Mouse (Mus musculus): ENCODE measurements at regions not wholly inside any gene's neighbourhood (a gene's known extent, or its start where the extent isn't known, plus 50 kb on each side); places are given as distances from the start of the nearest gene placed in this dataset.

- Histone ChIP-seq H3K4me1 (replicated peaks) (no peaks in the 10 kb centered on the region), H3K4me2 (no peak overlapping the region), H3K9me3 (replicated peaks) (0 out of 2 replicates have a peak, but pooled peaks cover 2% of the 10 kb centered on the region), H3K4me3 (no peak overlapping the region), H3K27me3 (replicated peaks) (no peaks in the 10 kb centered on the region), H3K36me3 (no peaks in the 10 kb centered on the region), H3K9ac (no peak overlapping the region), H3K27ac (ENCODE audit: poor library complexity, severe bottlenecking) (no peak overlapping the region)
- no peak for ATAC-seq (ENCODE audit: insufficient number of reproducible peaks, low FRiP score)
- WGBS, result 53% methylated on average over 2 of the region's 2 CpGs
Measured at GRCm38 (mm10) chr3:148186704-148187103, 803.7 kb downstream of the Adgrl2 start.

GRCm38 (mm10) chr3:148167556-148167955, 822.8 kb downstream of the Adgrl2 start:
- no peak overlapping the region for H3K4me3 ChIP-seq
- WGBS, result 70% methylated on average over 1 of the region's 1 CpGs
- 0 out of 2 replicates have a peak, but pooled peaks cover 5% of the 10 kb centered on the region for H3K9me3 ChIP-seq (replicated peaks)
- H3K27me3 ChIP-seq (replicated peaks), result no peaks in the 10 kb centered on the region
- no peak for ATAC-seq (ENCODE audit: insufficient number of reproducible peaks, low FRiP score)
- H3K27ac ChIP-seq (ENCODE audit: poor library complexity, severe bottlenecking), result no peak overlapping the region
- H3K36me3 ChIP-seq, result no peaks in the 10 kb centered on the region
- no peak overlapping the region for H3K9ac ChIP-seq
- H3K4me2 ChIP-seq, result no peak overlapping the region
- no peaks in the 10 kb centered on the region for H3K4me1 ChIP-seq (replicated peaks)

GRCm38 (mm10) chr3:148159059-148159458, 831.3 kb downstream of the Adgrl2 start:
- Histone ChIP-seq H3K4me3 (no peak overlapping the region), H3K4me2 (no peak overlapping the region), H3K4me1 (replicated peaks) (no peaks in the 10 kb centered on the region), H3K9me3 (replicated peaks) (no peaks in the 10 kb centered on the region), H3K9ac (no peak overlapping the region), H3K36me3 (no peaks in the 10 kb centered on the region), H3K27ac (ENCODE audit: poor library complexity, severe bottlenecking) (no peak overlapping the region), H3K27me3 (replicated peaks) (no peaks in the 10 kb centered on the region)
- no peak for ATAC-seq (ENCODE audit: insufficient number of reproducible peaks, low FRiP score)
- 51% methylated on average over 3 of the region's 3 CpGs for WGBS

- no peaks in the 10 kb centered on the region for H3K4me1 ChIP-seq (replicated peaks)
- H3K9ac ChIP-seq, result no peak overlapping the region
- H3K4me3 ChIP-seq, result no peak overlapping the region
- H3K27me3 ChIP-seq (replicated peaks), result no peaks in the 10 kb centered on the region
- H3K4me2 ChIP-seq, result no peak overlapping the region
- no peaks in the 10 kb centered on the region for H3K36me3 ChIP-seq
- no peaks in the 10 kb centered on the region for H3K9me3 ChIP-seq (replicated peaks)
- no peak overlapping the region for H3K27ac ChIP-seq (ENCODE audit: poor library complexity, severe bottlenecking)
- 79% methylated on average over 2 of the region's 2 CpGs for WGBS
- ATAC-seq (ENCODE audit: insufficient number of reproducible peaks, low FRiP score), result no peak
Measured at GRCm38 (mm10) chr3:148158533-148158932, 831.8 kb downstream of the Adgrl2 start.

DNA sequence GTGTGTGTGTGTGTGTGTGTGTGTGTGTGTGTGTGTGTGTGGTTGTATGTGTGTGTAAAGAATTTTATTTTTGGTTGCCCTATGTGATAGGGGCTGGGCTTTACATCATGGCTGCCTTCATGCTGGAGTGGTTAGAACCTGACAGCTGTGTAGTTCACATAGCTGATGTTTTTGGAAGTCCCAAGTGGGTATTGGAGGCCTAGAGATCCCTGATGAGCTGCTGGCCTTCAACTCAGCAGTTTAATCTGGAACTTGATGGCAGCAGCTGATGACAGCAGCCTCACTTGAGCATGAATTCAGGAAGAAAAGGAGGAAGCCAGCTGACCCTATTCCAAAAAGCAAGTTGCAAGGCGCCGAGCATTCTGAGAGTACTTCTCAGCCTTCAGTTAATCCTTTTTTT, 846.6 kb downstream of the Adgrl2 start:
- H3K27ac ChIP-seq (ENCODE audit: poor library complexity, severe bottlenecking), result no peak overlapping the region
- no peak overlapping the region for H3K4me3 ChIP-seq
- H3K9ac ChIP-seq, result no peak overlapping the region
- H3K9me3 ChIP-seq (replicated peaks), result no peaks in the 10 kb centered on the region
- H3K27me3 ChIP-seq (replicated peaks), result no peaks in the 10 kb centered on the region
- ATAC-seq (ENCODE audit: insufficient number of reproducible peaks, low FRiP score), result no peak
- 55% methylated on average over 2 of the region's 2 CpGs for WGBS
- H3K4me2 ChIP-seq, result no peak overlapping the region
- H3K36me3 ChIP-seq, result no peaks in the 10 kb centered on the region
- H3K4me1 ChIP-seq (replicated peaks), result no peaks in the 10 kb centered on the region

GRCm38 (mm10) chr3:148136791-148137251, 853.5 kb downstream of the Adgrl2 start:
- WGBS, result 80% methylated on average over 3 of the region's 3 CpGs
- no peak overlapping the region for H3K27ac ChIP-seq (ENCODE audit: poor library complexity, severe bottlenecking)
- ATAC-seq (ENCODE audit: insufficient number of reproducible peaks, low FRiP score), result no peak

DNA sequence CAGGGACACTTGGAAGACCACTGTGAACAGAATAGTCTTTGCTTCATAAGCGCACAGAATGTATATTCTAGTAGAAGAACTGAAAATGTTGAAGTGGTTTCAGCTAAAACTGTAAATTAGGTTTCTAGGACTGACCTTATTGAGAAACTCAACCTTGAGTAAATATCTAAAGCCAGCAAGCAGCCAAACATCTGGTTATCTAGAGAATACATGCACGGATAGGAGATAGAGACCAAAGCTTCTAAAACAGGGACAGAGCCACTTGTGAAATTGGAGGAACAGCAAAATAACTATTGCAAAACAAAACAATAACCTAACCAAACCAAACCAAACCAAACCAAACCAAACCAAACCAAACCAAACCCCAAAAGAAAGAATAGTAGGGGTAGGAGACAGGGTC, 855.7 kb downstream of the Adgrl2 start:
- no peak for ATAC-seq (ENCODE audit: insufficient number of reproducible peaks, low FRiP score)
- Histone ChIP-seq H3K9ac (no peak overlapping the region), H3K4me2 (no peak overlapping the region), H3K4me1 (replicated peaks) (no peaks in the 10 kb centered on the region), H3K9me3 (replicated peaks) (no peaks in the 10 kb centered on the region), H3K27me3 (replicated peaks) (no peaks in the 10 kb centered on the region), H3K27ac (ENCODE audit: poor library complexity, severe bottlenecking) (no peak overlapping the region), H3K4me3 (no peak overlapping the region), H3K36me3 (no peaks in the 10 kb centered on the region)
- 73% methylated on average over 2 of the region's 2 CpGs for WGBS

More at GRCm38 (mm10) chr3:148136791-148137251, 853.5 kb downstream of the Adgrl2 start:
- Histone ChIP-seq H3K9ac (no peak overlapping the region), H3K27me3 (replicated peaks) (no peaks in the 10 kb centered on the region), H3K4me1 (replicated peaks) (no peaks in the 10 kb centered on the region), H3K36me3 (no peaks in the 10 kb centered on the region), H3K9me3 (replicated peaks) (no peaks in the 10 kb centered on the region), H3K4me3 (no peak overlapping the region), H3K4me2 (no peak overlapping the region)

DNA sequence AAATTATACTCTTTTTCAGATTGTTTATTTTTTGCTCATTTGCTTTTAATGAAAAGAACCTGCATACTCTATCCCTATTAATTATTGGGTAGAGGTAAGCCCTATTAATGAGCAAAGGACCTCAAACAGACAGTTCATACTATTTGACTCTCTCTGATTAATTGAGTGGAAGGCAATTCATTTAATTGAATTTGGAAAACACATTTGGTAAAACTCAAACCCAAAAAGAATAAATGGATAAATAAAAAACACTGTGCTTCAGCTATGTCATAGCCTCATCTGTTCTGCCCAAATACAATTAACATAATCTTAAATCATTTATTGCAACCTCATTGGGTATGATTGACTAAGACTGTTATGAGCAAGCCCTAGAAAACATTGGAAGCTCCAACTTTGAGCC, 874.8 kb downstream of the Adgrl2 start:
- H3K36me3 ChIP-seq, result no peaks in the 10 kb centered on the region
- H3K27ac ChIP-seq (ENCODE audit: poor library complexity, severe bottlenecking), result no peak overlapping the region
- no peak overlapping the region for H3K9ac ChIP-seq
- no peaks in the 10 kb centered on the region for H3K27me3 ChIP-seq (replicated peaks)
- H3K9me3 ChIP-seq (replicated peaks), result peaks cover 19% of the 10 kb centered on the region
- H3K4me3 ChIP-seq, result no peak overlapping the region
- no peak overlapping the region for H3K4me2 ChIP-seq
- no peak for ATAC-seq (ENCODE audit: insufficient number of reproducible peaks, low FRiP score)
- no peaks in the 10 kb centered on the region for H3K4me1 ChIP-seq (replicated peaks)

- WGBS, result 82% methylated on average over 3 of the region's 3 CpGs
- Histone ChIP-seq H3K9ac (no peak overlapping the region), H3K4me2 (no peak overlapping the region), H3K4me3 (no peak overlapping the region), H3K36me3 (no peaks in the 10 kb centered on the region), H3K27me3 (replicated peaks) (no peaks in the 10 kb centered on the region), H3K9me3 (replicated peaks) (peaks cover 4% of the 10 kb centered on the region; the same call in 1 of the 2 replicates), H3K4me1 (replicated peaks) (no peaks in the 10 kb centered on the region), H3K27ac (ENCODE audit: poor library complexity, severe bottlenecking) (no peak overlapping the region)
- no peak for ATAC-seq (ENCODE audit: insufficient number of reproducible peaks, low FRiP score)
Measured at GRCm38 (mm10) chr3:148112204-148112603, 878.2 kb downstream of the Adgrl2 start.

DNA sequence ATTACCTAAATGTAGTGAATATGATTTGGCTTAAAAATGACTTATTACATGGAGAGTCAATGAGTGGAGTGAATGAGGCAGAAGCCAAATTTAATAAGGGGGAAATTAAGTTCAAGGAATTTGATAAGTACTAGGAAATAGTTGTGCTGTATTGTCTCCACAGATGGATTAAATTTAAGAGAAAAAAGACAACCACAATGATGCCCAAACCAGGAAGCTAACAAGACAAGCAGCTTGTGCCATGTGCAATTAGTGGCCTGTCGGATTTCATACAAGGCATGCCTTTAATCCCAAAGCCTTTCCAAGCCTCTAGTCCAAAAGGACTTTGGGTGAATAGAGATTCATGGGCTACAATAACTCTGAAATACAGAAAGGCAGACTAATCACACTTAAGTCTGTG, 883.3 kb downstream of the Adgrl2 start:
- no peak overlapping the region for H3K27ac ChIP-seq (ENCODE audit: poor library complexity, severe bottlenecking)
- no peaks in the 10 kb centered on the region for H3K27me3 ChIP-seq (replicated peaks)
- no peak overlapping the region for H3K9ac ChIP-seq
- WGBS, result 79% methylated on average over 1 of the region's 1 CpGs
- H3K4me1 ChIP-seq (replicated peaks), result no peaks in the 10 kb centered on the region
- H3K4me3 ChIP-seq, result no peak overlapping the region
- no peaks in the 10 kb centered on the region for H3K36me3 ChIP-seq
- no peak overlapping the region for H3K4me2 ChIP-seq
- ATAC-seq (ENCODE audit: insufficient number of reproducible peaks, low FRiP score), result no peak
- H3K9me3 ChIP-seq (replicated peaks), result no peaks in the 10 kb centered on the region

GRCm38 (mm10) chr3:148093930-148094329, 896.4 kb downstream of the Adgrl2 start:
- no peaks in the 10 kb centered on the region for H3K4me1 ChIP-seq (replicated peaks)
- no peak for ATAC-seq (ENCODE audit: insufficient number of reproducible peaks, low FRiP score)
- no peak overlapping the region for H3K4me2 ChIP-seq
- no peaks in the 10 kb centered on the region for H3K9me3 ChIP-seq (replicated peaks)
- H3K36me3 ChIP-seq, result no peaks in the 10 kb centered on the region
- no peak overlapping the region for H3K9ac ChIP-seq
- H3K27ac ChIP-seq (ENCODE audit: poor library complexity, severe bottlenecking), result no peak overlapping the region
- no peaks in the 10 kb centered on the region for H3K27me3 ChIP-seq (replicated peaks)
- WGBS, result 81% methylated on average over 4 of the region's 4 CpGs
- H3K4me3 ChIP-seq, result no peak overlapping the region

- WGBS, result 69% methylated on average over 2 of the region's 2 CpGs
- Histone ChIP-seq H3K4me2 (no peak overlapping the region), H3K4me3 (no peak overlapping the region), H3K4me1 (replicated peaks) (no peaks in the 10 kb centered on the region), H3K36me3 (no peaks in the 10 kb centered on the region), H3K9me3 (replicated peaks) (no peaks in the 10 kb centered on the region), H3K27ac (ENCODE audit: poor library complexity, severe bottlenecking) (no peak overlapping the region), H3K27me3 (replicated peaks) (no peaks in the 10 kb centered on the region), H3K9ac (no peak overlapping the region)
- ATAC-seq (ENCODE audit: insufficient number of reproducible peaks, low FRiP score), result no peak
Measured at GRCm38 (mm10) chr3:148075841-148076240, 914.5 kb downstream of the Adgrl2 start.
